Mouse (Mus musculus) adrenal gland, postnatal 14 days (tissue): Measurements from ENCODE around the gene Ranbp9. TPM values are rescaled to one million over a fixed set of nuclear protein-coding genes. Genes with fewer than 3 reads are reported as not detected.
A peak's percentile ranks its signal among the peaks of the same experiment; 100 is the strongest.
"Not testable (repeated sequence)": the region's sequence is repeated elsewhere in the genome, so short reads cannot be mapped to it uniquely, and the experiment has no call there.

Experiments
- DNase-seq: peaks from one replicate; pipeline ENCODE4 v3.0.0; 2021; ENCODE audit warnings: mixed read lengths
- total RNA-seq: library from RNA; stranded (reverse); gene quantifications from 2 replicates; pipeline ENCODE4 v1.2.3, GENCODE M21; 2021

The Ranbp9 gene
- total RNA-seq, 1 experiment from 2014 or later: 57.1 TPM

DNA sequence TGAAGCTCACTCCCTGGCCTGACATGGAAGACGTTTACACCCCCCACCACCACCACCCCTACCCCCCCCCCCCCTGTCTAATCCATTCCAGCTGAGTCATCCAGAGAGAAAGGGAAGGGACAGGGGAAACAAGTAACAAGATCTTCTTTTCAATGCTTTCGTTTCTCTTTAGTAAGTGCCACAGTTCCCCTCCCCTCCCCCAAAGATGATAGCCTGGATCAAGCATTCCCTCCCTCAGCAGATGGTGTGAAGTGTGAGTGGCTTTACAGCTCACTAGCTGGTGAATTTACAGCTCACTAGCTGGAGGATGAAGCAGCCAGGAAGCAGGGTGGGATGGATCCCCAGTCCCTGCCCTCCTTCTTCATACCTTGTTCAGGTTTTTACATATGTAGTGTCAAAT is 15.6 kb upstream of the Ranbp9 start:
- DNase-seq: no peak

DNA sequence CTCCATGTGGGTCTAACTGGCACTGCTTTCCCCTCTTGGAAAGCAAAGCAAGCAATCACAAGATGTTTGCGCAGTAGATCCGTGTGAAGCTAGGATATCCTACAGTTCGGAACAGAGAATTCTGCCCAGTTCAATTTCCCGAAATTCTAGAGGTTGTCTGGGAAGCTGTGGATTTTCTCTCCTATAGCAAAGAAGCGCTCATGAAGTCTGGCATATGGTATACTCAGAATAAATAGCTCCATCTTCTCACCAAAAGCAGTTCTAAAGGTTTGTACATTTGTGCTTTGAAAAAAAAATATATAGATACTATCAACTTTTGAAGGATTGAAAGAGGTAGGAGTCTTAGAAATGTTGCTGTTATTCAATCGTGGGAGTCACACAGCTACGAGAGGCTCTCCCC is 14.6 kb upstream of the Ranbp9 start:
- no peak for DNase-seq

DNA sequence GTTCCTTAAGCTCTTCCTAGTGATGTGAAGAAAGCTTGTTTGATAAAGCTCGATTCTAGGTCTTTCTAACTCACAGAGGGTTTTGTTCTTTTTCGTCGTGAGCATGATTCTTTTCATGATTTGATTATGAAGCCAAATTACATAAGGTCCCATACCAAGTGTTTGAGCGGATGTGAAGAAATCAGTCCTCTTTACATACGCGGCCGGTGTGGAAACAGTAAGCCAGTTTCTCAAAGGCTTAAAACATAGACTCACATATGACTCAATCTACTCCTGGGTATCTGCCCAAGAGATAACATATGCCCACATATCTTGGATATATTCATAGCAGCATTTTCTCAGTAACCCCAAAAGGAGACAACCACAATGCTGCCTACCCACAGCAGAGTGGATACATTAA is 12.6 kb upstream of the Ranbp9 start:
- no peak for DNase-seq

DNA sequence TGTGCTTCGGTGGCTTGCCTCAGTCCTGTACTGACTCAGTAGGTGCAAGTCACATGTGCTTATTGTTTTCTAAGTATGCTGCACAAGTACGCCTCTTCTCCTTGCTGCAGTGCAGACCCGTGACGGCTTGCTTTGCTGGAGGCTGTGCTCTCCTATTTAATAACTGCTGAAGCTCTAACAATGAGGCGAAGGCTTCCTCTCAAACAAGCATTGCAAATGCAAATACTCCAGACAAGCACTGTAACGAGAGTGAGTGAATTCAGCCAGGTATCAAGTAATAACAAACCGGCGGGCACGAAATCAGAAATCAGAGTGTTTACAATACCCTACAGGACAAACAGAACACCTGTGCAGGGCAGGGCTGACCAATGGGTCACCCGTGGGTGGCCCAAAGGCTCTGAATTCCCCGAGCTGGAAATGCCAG is 12.0 kb upstream of the Ranbp9 start:
- no peak for DNase-seq

DNA sequence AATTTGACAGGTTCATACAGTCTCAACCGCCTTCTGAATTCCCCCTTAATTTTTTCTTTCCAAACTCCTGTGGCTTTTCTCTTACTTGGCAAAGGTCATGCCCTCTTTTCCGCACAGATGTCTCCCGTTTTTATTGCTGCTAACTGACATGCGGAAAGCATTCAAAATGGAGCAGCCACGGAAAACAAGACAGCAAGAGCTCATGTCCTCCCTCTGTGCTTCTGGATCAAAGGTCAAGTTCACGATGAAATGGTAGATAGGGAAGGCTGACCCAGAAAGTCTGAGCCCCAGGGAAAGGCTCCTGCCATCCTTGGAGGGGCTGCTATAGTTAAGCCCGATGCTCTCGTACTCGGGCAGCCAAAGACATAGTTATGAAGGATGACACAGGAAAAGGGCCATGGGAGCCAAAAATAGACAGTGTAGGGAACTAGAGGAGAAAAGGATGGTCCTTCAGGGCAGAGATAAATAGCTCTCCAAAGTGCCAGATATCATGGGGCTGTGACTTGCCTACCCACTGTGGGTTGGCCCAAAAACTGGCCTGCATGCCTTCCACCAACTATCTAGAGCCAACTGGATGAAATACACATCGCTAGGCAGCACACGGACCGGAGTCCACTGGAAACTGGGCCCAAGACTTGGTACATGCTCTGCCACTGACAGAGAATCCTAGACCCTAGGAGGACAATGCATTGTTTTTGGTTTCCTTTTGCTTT is 5.6 kb upstream of the Ranbp9 start:
- no peak for DNase-seq

DNA sequence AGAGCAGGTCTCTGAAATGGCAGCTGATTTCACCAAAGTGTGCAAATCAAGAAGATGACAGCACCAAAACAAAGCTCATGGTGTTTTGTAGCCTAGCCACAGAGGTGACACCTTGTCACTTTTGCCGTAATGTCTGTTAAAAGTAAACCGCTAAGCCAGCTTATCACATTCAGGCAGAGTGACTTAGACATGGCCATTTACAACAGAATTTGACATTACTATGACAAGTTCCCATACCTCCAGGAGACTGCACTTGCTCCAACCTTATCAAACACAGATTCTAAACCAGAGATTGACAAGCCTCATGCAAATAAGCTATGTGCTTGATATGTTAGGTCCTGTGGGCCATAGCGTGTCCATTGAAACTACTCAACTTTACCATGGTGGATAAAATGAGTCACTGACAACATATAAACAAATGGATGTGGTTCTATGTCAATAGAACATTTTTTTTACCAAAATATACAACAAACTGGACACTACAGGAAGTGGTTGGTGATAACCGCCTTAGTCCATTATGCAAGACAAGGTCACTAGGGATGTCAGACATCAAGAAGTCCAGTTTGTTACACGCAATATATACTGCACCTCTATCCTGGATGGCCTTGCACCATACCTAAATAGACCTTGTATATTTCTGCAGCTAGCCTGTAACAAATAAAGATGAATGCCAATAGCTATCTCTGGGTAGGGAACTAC is 4.3 kb upstream of the Ranbp9 start:
- DNase-seq: no peak

DNA sequence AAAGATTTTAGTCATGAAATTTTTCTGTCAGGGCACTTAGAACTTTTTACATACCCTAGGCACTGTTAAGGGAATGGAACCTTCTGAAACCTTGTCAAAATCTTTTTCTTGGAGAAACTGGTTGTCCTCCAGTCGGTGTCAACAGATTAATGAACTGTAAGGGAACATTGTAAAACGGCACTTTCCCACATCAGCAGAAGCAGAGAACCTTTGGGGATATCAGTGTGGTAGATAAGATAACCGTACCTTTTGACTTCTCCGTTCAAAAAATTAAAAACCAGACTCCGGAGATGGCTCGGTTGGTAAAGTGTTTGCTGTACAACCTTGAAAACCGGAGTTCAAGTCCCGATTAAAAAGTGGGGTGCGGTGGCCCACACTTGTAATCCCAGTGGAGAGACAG is 1.7 kb upstream of the Ranbp9 start:
- DNase-seq: no peak

DNA sequence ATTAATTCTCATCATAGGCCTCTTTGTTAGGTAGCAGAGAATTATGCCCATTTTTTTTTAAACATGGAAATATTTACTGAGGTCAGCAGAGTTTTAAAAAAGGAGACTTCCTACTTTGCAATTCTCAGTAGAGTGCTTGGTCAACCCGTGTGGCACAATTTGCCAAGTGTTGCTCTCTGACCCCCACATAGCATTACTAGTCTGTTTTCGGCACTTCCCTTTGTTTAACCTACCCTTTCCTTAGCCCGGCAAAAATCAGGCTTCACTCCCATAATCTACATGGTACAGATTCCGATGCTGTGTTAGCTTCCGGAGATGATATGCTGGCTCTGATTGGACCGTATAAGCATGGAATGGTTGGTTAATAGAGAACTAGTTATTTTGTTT is 770 bp upstream of the Ranbp9 start:
- no peak for DNase-seq

DNA sequence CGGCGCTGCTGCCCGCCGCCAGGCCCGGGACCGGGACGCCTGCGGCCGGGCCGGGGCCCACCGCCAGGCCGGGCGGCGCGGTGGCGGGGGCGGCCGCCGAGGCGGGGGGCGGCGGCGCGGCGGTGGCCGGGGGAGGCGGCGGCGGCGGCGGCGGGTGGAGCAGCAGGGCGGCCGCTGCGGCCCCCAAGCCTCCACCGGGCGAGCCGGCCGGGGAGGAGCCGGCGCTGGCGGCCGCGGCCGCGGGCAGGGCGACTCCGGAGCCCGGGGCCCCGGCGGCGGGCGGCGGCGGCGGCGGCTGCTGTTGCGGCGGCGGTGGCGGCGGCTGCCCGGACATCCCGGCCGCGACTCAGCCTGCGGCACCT is 506 bp downstream of the Ranbp9 start:
- DNase-seq: no peak

DNA sequence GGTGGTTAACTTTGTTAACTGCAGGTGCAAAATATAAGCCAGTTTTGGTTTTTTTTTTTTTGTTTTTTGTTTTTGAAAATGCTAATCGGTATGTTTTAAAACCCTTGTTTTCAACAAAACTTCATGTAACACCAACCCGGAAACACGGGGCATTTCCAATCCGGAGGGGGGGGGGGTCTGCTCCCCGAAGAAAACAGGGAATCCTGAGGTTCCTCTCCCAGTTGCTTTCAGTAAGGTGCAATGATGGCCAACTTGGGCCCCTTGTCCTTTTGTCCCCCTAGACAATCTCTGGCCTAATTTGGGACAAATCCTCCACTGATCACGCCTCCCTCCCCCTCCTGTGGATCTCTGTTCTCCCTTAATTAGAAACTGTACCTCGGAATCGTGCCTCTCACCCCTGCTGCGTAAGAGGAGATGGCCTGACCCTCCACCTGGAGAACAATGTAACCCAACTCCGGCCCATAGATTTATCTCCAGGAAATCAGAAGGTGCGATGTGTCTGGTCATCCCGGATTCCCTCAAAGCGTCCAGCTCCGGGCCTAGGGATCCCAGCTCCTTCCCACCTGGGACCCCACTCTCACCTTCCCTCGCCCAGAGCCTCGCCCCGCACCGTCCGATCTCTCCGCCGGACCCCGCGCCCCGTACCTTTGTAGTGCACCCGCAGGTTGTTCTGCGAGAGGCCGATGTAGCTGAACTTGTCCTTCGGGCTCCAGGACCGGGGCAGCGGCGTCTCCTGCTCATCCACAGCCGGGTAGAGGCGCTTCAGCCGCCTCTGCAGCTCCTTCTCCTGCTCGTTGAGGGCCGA is 1.1 kb downstream of the Ranbp9 start:
- peak; percentile 65 for DNase-seq

DNA sequence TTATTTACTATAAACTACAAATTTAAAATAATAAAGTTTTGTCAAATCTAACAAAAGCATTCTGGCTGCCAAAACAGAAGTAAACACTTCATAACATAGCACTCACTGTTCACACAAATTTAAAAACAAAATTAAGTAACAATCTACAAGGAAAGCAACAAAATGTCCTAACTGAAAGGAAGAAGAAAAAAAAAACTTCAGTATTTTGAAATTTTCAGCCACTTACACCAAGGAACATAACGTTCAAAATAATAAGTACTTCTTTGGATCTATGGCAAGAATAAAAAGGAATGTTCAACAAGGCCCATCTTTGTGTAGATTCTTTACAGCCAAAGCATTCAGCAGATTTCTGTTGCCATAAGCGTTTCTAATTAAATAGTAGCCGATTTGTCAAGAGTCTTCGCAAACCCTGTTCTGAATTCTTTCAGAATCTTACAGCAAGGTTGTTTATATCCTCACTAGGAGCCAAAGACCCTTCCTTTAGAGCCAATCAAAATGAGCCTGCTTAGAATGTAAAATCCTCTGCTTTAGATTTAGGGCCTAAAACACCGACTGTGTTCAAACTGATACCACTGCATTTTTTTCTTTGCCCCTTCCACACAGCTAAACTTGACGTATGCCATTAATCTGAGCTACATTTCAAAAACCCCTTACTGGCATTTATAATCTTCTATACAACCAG is 1.9 kb downstream of the Ranbp9 start:
- DNase-seq: no peak

DNA sequence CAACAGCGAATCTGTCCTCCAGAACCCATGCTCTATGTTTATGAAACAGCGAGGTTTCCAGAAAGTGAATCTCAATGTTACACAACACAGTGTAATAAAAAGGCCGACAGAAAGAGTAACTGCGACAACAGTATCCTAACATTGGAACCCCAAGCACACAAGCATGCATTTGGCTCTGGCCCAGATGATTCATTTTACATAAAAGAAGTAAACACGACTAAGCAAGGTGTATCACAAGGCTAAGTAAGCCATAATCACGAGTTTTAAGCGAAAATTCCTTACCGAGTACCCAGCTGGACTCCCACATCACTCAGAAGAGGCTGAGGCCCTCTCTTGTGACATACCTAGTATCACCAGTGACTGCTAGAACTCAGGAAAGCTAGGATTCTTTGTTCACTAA is 2.5 kb downstream of the Ranbp9 start:
- peak; percentile 36 for DNase-seq

DNA sequence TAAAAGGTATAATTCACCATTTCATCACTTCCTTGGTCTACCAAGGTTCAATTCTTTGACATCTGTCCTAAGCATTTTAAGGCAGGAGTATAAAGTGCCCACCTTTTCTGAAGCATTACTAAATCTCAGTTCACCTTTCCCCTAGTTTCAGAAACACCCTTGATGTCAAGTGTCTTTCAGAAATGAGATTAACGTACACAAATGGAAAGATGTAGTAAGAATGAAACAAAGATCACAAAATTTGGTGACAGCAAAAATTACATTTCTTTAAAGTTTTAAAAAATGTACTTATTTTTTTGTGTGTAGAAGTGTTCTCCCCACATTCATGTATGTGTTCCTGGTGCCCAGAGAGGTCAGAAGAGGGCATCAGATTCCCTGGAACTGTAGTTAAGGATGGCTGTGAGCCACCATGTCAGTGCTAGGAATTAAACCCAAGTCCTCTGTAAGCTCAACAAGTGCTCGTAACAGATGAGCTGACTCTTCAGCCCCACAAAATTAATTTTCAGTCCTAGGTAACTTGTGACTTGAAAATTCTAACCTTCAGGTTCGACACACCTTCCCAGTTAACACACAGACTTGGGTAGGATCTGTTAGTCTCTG is 3.9 kb downstream of the Ranbp9 start:
- DNase-seq: no peak

DNA sequence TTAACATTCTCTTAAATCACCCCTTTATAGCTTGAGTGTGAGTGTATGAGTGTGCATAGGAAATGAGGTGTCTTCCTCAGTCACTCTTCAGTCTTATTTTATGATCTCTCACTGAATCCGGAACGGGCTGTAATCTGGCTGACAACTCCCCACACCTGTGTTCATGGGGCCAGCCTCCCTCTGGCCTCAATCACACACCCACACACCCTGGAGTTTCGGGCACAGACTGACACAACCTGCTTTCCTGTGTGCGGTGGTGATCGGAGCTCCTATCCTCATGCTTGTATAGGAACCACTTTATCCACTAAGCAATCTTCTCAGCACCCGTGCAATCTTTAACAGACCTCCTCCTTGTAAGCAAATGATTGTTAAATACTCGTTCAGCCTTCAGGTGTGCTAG is 4.9 kb downstream of the Ranbp9 start:
- no peak for DNase-seq

DNA sequence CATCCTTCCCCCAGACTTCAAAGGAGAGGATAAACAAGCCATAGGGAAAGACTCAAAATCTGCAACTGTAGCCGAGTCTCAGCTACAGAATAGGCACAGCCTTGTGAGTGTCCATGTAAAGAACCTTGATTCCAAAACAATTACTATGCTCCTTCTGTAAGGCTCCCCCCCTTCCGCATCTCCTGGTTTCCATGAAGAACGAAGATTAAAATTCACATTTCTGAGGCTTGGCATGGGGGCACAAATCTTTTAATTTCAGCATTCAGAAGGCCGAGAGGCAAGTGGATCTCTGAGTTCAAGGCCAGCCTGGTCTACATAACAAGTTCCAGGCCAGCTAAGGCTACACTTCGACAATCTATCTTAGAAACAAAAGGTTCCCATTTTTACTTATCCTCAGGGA is 6.4 kb downstream of the Ranbp9 start:
- no peak for DNase-seq

DNA sequence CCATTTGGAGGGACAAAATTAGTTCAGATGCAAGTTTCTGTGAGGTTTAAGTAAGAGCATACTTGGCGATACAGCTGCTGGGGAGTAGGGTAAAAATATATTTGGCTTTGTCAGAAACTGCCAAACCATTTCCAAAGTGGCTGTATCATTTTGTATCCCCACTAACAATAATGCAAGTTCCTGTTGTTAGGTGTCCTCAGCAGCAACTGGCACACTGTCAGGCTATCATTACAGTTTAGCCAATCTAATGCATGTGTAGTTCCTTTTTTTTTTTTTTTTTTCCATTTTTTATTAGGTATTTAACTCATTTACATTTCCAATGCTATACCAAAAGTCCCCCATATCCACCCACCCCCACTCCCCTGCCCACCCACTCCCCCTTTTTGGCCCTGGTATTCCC is 9.2 kb downstream of the Ranbp9 start:
- DNase-seq: not testable (repeated sequence)

DNA sequence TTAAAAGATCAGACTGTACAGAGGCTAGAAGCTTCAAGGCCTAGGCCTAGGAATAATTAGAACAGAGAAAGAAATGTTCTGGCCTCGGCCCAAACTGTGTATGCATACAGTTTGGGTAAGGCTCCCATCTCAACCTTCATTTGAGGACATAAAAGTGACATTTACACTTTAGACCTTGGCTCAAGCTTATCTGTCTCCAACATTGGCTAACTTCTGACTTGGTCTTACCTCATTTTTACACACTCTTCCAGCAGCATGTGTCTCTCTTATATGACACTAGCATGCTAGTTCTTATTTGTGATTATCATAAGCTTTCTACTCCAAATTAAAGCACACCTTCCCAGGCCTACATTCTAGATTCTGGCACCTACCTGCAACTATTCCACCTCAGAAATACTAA is 11.5 kb downstream of the Ranbp9 start:
- no peak for DNase-seq

DNA sequence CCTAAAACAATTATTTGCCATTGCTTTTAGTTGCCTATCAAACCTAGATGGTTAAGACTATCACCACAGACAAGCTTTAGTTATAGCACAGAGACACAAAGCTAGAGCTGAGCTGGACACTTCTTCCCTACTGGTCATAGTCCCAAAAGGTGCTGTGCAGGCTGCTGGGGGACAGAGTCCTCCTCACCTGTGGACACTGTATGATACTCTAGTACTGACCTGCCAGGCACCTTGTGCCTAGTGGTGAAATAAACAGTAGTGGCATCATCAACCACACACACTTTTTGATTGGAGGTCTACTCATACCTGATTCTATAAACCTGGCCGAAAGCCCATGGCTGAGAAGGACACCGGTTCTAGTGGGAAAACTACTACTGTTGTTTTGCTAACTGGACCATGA is 16.5 kb downstream of the Ranbp9 start:
- DNase-seq: no peak

DNA sequence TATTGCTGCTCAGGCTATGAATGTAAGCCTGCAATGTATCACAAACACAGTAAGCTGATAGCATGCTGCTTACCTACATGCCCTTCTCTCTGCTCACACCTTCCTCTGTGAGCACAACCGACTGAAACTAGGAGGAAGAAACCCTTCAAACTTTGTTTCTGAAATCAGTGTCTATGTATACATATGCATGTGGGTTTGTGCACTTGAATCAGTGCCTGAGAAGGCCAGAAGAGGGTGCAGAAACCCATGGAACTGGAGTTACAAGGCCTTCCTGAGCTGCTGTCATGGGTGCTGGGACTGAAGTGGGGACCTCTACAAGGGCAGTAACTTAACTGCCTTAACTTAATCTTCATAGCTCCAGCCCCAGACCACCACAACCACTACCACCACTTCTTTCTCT is 23.9 kb downstream of the Ranbp9 start:
- no peak for DNase-seq

DNA sequence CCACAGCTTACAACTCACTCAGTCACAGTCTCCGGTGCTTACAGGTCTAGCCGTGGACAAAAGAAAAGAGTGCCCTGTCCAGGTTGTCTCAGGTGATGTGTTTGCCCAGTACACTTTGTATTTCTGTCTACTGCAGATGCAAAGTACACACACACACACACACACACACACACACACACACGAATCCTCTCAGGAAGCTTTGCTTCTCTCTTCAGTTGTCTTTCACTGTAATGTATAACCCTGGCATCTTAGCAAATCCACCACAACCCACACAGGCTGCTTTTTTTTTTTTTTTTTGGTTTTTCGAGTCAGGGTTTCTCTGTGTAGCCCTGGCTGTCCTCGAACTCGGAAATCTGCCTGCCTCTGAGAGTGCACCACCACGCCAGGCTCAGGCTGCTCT is 26.7 kb downstream of the Ranbp9 start:
- no peak for DNase-seq

DNA sequence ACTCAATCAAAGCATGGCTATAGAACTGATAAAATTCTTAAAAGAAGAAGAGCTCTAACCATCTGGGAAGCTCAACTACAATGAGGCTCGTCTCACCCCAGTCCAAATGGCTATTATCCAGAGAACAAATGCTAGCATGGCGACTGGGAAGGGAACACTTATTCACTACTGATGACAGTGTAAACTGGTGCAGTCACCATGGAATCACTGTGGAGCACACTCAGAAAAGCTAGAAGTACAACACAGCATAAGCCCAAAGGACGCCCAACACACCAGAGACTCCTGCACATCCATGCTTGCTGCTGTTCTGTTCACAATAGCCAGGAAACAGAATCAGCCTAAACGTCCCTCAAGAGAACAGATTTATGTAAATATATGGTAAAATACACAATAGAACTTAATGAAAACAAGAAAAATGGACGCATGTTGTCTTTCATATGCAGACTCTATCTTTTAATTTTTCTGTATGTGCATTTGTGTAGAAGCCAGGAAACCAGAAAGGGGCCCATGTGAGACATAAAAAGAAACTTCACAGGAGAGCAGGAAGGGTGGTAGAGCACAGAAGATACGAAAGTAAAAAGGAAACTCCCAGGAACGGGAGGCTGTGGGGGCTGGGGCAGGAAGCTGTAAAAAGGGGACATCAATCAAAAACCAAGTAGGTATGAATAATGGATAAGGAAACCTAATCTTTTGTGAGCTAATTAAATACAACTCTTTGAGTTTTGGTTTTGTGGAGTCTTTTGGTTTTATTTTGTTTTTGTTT is 28.1 kb downstream of the Ranbp9 start:
- peak; percentile 23 for DNase-seq

DNA sequence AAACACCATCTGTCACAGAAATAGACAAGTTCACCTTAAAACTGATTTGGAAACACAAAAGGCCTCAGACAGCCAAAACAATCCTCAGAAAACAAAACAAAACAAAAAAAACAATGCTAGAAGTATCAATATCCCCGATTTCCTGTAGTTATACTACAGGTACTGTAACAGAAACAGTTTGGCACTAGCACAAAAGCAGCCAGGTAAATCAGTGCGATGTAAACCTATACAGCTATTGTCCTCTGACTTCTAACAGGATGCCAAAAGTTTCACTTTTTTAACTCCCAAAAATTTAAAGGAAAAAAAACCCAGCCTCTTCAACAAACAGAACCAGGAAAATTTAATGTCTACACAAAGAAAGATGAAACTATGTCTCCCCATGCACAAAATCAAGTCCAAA is 28.9 kb downstream of the Ranbp9 start:
- no peak for DNase-seq
